Mouse (Mus musculus) intestine, postnatal 0 days (tissue): ENCODE data around the gene Bhmt. TPM values are rescaled to one million over a fixed set of nuclear protein-coding genes. Genes with fewer than 3 reads are reported as not detected.
A peak's percentile ranks its signal among the peaks of the same experiment; 100 is the strongest.
"Not testable (repeated sequence)": the region's sequence is repeated elsewhere in the genome, so short reads cannot be mapped to it uniquely, and the experiment has no call there.

Source experiments
- ATAC-seq: fragments of 200-750 bp; cut with Nextera tagmentation; 2 replicates; pipeline ENCODE4 v1.8.0; 2017; ENCODE audit warnings: mild to moderate bottlenecking, moderate TSS enrichment, moderate library complexity
- H3K27ac ChIP-seq: fragments of 300-500 bp; sonication (generic); 2 replicates; pipeline ENCODE4 v1.5.1; 2014; ENCODE audit warnings: mild to moderate bottlenecking, low read depth, low read length, moderate library complexity
- H3K27me3 ChIP-seq: fragments of 300-500 bp; sonication (generic); replicated peaks from 2 replicates; pipeline ENCODE4 v1.6.1; 2014; ENCODE audit warnings: low read length, mixed read lengths; ENCODE audit not compliant: control insufficient read depth, insufficient read depth
- H3K36me3 ChIP-seq: fragments of 300-500 bp; sonication (generic); 2 replicates; pipeline ENCODE4 v1.6.1; 2014; ENCODE audit warnings: mild to moderate bottlenecking, moderate library complexity; ENCODE audit not compliant: control insufficient read depth, insufficient read depth
- H3K4me1 ChIP-seq: fragments of 300-500 bp; sonication (generic); replicated peaks from 2 replicates; pipeline ENCODE4 v1.6.1; 2014; ENCODE audit warnings: antibody characterized with exemption, low read length, mixed read lengths; ENCODE audit not compliant: control insufficient read depth, insufficient read depth
- H3K4me2 ChIP-seq: fragments of 300-500 bp; sonication (generic); replicated peaks from 2 replicates; pipeline ENCODE4 v1.6.1; 2014; ENCODE audit warnings: low read depth, mild to moderate bottlenecking, moderate library complexity
- H3K4me3 ChIP-seq: fragments of 300-500 bp; sonication (generic); 2 replicates; pipeline ENCODE4 v1.5.1; 2014; ENCODE audit warnings: low read depth, low read length
- H3K9ac ChIP-seq: fragments of 300-500 bp; sonication (generic); 2 replicates; pipeline ENCODE4 v1.6.1; 2014; ENCODE audit warnings: mild to moderate bottlenecking, low read depth, low read length
- H3K9me3 ChIP-seq: fragments of 300-500 bp; sonication (generic); 2 replicates; pipeline ENCODE4 v1.6.1; 2016; ENCODE audit warnings: mixed run types; ENCODE audit not compliant: control insufficient read depth
- CTCF ChIP-seq: sonication (generic); IDR thresholded peaks from 2 replicates; pipeline ENCODE4 v1.5.1; 2016; ENCODE audit warnings: low read depth, mild to moderate bottlenecking, control low read depth, antibody characterized with exemption, moderate library complexity
- WGBS: fragments of 180-500 bp; shearing (Covaris S2); extraction: QIAGEN DNeasy Blood & Tissue Kit; methylation state at CpG from one replicate; pipeline ENCODE4 v1.1.7; 2014; 5-methylcytosine and 5-hydroxymethylcytosine counted together
- polyA plus RNA-seq: library from polyadenylated mRNA; unstranded; fragments of >200 nt; fragmentation: Nextera tagmentation; extraction: Ambion mirVana; gene quantifications from 2 replicates; pipeline ENCODE4 v1.2.1, GENCODE M21; 2015

Bhmt gene
- polyA plus RNA-seq, 1 experiment from 2014 or later: 0.05 TPM

DNA sequence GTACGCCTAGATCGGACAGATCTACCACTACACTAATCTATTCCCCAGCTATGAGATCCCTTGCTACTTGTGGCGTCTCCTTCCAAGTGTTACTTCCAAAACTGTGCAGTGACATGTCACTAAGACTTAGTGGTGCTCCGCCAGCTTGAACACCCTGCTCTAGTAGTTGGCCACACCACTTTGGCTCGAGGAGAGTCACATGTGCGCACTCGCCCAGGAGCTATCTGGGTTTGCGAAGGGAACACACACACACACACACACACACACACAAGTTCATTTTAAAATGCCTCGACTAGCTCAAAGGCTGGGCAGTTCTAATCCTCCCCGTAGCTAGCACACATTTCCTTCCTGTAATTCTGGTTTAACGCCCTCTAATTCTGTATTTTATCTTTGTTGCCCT lies 36.2 kb downstream of the Bhmt start:
- ATAC-seq: no peak
- H3K27ac ChIP-seq: no peak overlapping the region
- no peak overlapping the region for H3K4me2 ChIP-seq
- no peak overlapping the region for H3K4me3 ChIP-seq
- no peak overlapping the region for H3K9ac ChIP-seq
- no peaks in the 10 kb centered on the region for H3K36me3 ChIP-seq
- no peak for TF ChIP-seq CTCF
- WGBS: 66% methylated on average over 11 of the region's 11 CpGs
- H3K27me3 ChIP-seq: no peaks in the 10 kb centered on the region
- H3K9me3 ChIP-seq: no peaks in the 10 kb centered on the region
- H3K4me1 ChIP-seq: no peaks in the 10 kb centered on the region

- Histone ChIP-seq H3K9me3 (no peaks in the 10 kb centered on the region), H3K27me3 (no peaks in the 10 kb centered on the region), H3K4me2 (no peak overlapping the region), H3K4me3 (no peak overlapping the region), H3K27ac (no peak overlapping the region), H3K36me3 (no peaks in the 10 kb centered on the region), H3K9ac (no peak overlapping the region), H3K4me1 (no peaks in the 10 kb centered on the region)
- 53% methylated on average over 2 of the region's 2 CpGs for WGBS
- peak; percentile 69 for ATAC-seq
- no peak for TF ChIP-seq CTCF
Observed at GRCm38 (mm10) chr13:93593040-93593699, 44.6 kb downstream of the Bhmt start.

- not testable (repeated sequence) for H3K4me2 ChIP-seq, ATAC-seq, H3K27me3 ChIP-seq, H3K4me1 ChIP-seq, H3K9ac ChIP-seq, H3K4me3 ChIP-seq, H3K36me3 ChIP-seq, H3K27ac ChIP-seq, H3K9me3 ChIP-seq
- WGBS: 90% methylated on average over 9 of the region's 9 CpGs
Observed at GRCm38 (mm10) chr13:93582526-93582925, 55.2 kb downstream of the Bhmt start.

DNA sequence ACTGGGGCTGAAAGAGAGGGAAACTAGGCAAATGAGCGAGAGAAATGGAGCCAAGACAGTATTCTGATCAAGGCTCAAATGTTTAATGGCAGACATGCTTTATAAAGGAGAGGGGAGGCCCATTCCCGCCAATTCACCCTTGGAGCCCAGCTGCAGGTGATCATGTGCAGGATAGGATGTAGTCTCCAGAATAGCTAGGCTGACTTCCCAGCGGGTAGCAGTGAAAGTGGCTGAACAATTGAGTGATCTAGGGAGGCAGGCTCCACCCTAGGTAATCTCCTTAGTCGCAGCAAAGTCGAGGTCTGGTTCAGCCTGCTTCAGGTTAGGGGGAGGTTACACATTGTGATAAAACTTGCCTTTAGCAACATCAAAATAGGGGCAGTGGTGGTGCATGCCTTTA lies 57.3 kb downstream of the Bhmt start:
- WGBS: 87% methylated on average over 5 of the region's 5 CpGs
- TF ChIP-seq CTCF: no peak
- ATAC-seq: no peak
- Histone ChIP-seq H3K27me3 (no peaks in the 10 kb centered on the region), H3K27ac (no peak overlapping the region), H3K4me1 (no peaks in the 10 kb centered on the region), H3K36me3 (no peaks in the 10 kb centered on the region), H3K4me3 (no peak overlapping the region), H3K9me3 (no peaks in the 10 kb centered on the region), H3K4me2 (no peak overlapping the region), H3K9ac (no peak overlapping the region)

DNA sequence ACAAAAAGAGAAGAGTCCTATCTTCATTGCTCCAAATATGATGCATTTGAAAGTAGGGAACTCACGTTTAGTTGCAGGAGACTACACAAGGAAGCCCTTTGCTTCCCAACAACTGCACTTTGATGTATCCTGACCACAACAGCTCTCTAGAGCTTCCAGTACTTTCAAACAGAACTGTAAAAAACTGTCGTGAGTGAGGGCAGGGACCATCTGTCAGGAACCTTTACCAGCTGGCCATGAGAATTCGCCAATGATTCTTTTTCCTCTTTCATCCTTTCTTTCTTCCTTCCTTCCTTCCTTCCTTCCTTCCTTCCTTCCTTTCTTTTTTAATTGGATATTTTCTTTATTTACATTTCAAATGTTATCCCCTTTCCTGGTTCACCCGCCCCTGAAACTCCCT lies 68.1 kb downstream of the Bhmt start:
- H3K4me1 ChIP-seq: no peaks in the 10 kb centered on the region
- H3K4me2 ChIP-seq: no peak overlapping the region
- H3K9ac ChIP-seq: no peak overlapping the region
- no peaks in the 10 kb centered on the region for H3K36me3 ChIP-seq
- 61% methylated on average over 4 of the region's 4 CpGs for WGBS
- H3K4me3 ChIP-seq: no peak overlapping the region
- no peak for ATAC-seq
- no peak overlapping the region for H3K27ac ChIP-seq
- no peaks in the 10 kb centered on the region for H3K27me3 ChIP-seq
- no peaks in the 10 kb centered on the region for H3K9me3 ChIP-seq
- TF ChIP-seq CTCF: no peak

Other genes starting within 250 kb of the Bhmt start
- 3.3 and 3.8 TPM in 2 replicates for gene Jmy, start 138.2 kb downstream of the Bhmt start, polyA plus RNA-seq
- 0.04 TPM in 1 of 2 replicates, not detected in the other for gene Bhmt2, start 36.3 kb upstream of the Bhmt start, polyA plus RNA-seq
- 0.58 and 0.90 TPM in 2 replicates for gene Dmgdh, start 36.5 kb upstream of the Bhmt start, polyA plus RNA-seq
- gene Arsb, start 133.7 kb upstream of the Bhmt start, polyA plus RNA-seq: 7.4 and 7.9 TPM in 2 replicates